Mouse (Mus musculus): ENCODE results near the gene Ticam1. TPM values are rescaled to one million over a fixed set of nuclear protein-coding genes. Genes with fewer than 3 reads are reported as not detected.

Gene Ticam1
- polyA plus RNA-seq, 1 experiment from 2014 or later: 2.6 TPM

DNA sequence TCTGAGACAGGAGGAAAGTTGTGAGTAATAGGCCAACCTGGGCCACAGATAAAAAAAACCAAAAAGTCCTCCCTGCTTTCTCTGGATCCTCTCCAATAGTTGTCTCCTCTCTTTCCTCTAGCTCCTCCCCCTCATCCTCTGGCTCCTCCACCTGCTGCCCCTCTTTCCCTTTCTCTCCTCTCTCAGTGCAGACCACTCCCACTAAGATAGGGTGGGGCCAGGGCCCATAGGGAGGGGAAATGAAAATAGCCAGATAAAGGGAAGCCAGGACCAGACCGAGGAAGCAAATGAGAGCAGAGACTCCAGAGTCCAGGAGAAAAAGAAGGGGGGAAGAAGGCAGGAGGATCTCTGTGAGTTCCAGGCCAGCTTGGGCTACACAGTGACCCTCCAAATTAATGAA, 51.7 kb downstream of the Ticam1 start:
- no peak overlapping the region for H3K4me2 ChIP-seq
- no peaks in the 10 kb centered on the region for H3K4me1 ChIP-seq (ENCODE audit: control insufficient read depth, insufficient read depth, low read length)
- 61% methylated on average over 1 of the region's 1 CpGs for WGBS
- no peak for ATAC-seq (ENCODE audit: low FRiP score)
- H3K27ac ChIP-seq (ENCODE audit: low read depth, low read length): no peak overlapping the region
- no peaks in the 10 kb centered on the region for H3K36me3 ChIP-seq (ENCODE audit: control insufficient read depth, insufficient read depth, low read length)
- H3K9me3 ChIP-seq (ENCODE audit: control insufficient read depth, low read length): no peaks in the 10 kb centered on the region
- no peak for DNase-seq (ENCODE audit: low spot score, missing footprints)
- H3K4me3 ChIP-seq (ENCODE audit: low read depth, low read length): no peak overlapping the region
- no peak overlapping the region for H3K9ac ChIP-seq (ENCODE audit: low read length)
- no peaks in the 10 kb centered on the region for H3K27me3 ChIP-seq (ENCODE audit: control insufficient read depth, insufficient read depth, low read length)

DNA sequence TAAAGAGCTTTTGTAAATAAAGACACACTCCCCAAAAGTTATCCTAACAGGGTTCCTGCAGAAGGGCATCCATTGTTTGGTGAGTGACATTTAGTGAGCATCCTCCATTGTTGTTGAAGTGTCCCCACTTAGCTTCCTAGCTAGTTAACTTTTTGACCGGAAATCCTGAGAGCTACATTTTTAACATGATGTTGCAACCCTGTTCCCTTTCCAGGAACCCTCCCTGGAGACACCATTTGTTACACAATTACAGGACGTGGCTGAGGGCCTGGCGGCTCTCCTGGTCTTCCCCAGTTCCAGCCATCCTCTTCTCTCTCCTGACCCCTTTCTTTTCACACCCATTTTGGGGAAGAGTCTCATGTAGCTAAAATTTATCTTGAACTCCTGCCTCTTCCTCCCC, 56.8 kb downstream of the Ticam1 start:
- Histone ChIP-seq H3K9me3 (ENCODE audit: control insufficient read depth, low read length) (no peaks in the 10 kb centered on the region), H3K4me3 (ENCODE audit: low read depth, low read length) (no peak overlapping the region), H3K27me3 (ENCODE audit: control insufficient read depth, insufficient read depth, low read length) (no peaks in the 10 kb centered on the region), H3K9ac (ENCODE audit: low read length) (no peak overlapping the region), H3K36me3 (ENCODE audit: control insufficient read depth, insufficient read depth, low read length) (no peaks in the 10 kb centered on the region), H3K27ac (ENCODE audit: low read depth, low read length) (no peak overlapping the region), H3K4me2 (no peak overlapping the region), H3K4me1 (ENCODE audit: control insufficient read depth, insufficient read depth, low read length) (peaks cover 13% of the 10 kb centered on the region)
- no peak for DNase-seq (ENCODE audit: low spot score, missing footprints)
- ATAC-seq (ENCODE audit: low FRiP score): no peak
- WGBS: 71% methylated on average over 3 of the region's 3 CpGs

MicroRNA genes within 50 kb of the gene (microRNA counts, 519-probe panel; counts per million panel counts)
- not detected for microRNA mmu-miR-7b

Small RNA genes lying within 50 kb of the gene (microRNA-seq; reads per million reads assigned to microRNA genes)
- 264 reads per million, percentile 66 among the genes with 10 or more reads in this experiment for gene Mir7b

Other genes with a start within 250 kb of the Ticam1 start
- gene Sh3gl1, start 240.2 kb downstream of the Ticam1 start, polyA plus RNA-seq (2014; fragmentation: Nextera tagmentation; extraction: Ambion mirVana): 106 and 118 TPM in 2 replicates
- 20.7 and 24.7 TPM in 2 replicates for gene Chaf1a, start 236.3 kb downstream of the Ticam1 start, polyA plus RNA-seq (2014; fragmentation: Nextera tagmentation; extraction: Ambion mirVana)
- 43.2 and 48.4 TPM in 2 replicates for gene Ubxn6, start 201.8 kb downstream of the Ticam1 start, polyA plus RNA-seq (2014; fragmentation: Nextera tagmentation; extraction: Ambion mirVana)
- 104 and 121 TPM in 2 replicates for gene Hdgfl2, start 197.2 kb downstream of the Ticam1 start, polyA plus RNA-seq (2014; fragmentation: Nextera tagmentation; extraction: Ambion mirVana)
- gene Plin4, start 167.0 kb downstream of the Ticam1 start, polyA plus RNA-seq (2014; fragmentation: Nextera tagmentation; extraction: Ambion mirVana): 0.05 and 0.07 TPM in 2 replicates
- gene Plin5, start 159.2 kb downstream of the Ticam1 start, polyA plus RNA-seq (2014; fragmentation: Nextera tagmentation; extraction: Ambion mirVana): 0.07 TPM in 1 of 2 replicates, not detected in the other
- 0.15 TPM in 1 of 2 replicates, not detected in the other for gene Lrg1, start 154.8 kb downstream of the Ticam1 start, polyA plus RNA-seq (2014; fragmentation: Nextera tagmentation; extraction: Ambion mirVana)
- gene Sema6b, start 136.4 kb downstream of the Ticam1 start, polyA plus RNA-seq (2014; fragmentation: Nextera tagmentation; extraction: Ambion mirVana): 1.9 TPM in 2 replicates
- 5.8 and 7.7 TPM in 2 replicates for gene Tnfaip8l1, start 114.3 kb downstream of the Ticam1 start, polyA plus RNA-seq (2014; fragmentation: Nextera tagmentation; extraction: Ambion mirVana)
- 52.3 and 57.7 TPM in 2 replicates for gene Mydgf, start 92.9 kb downstream of the Ticam1 start, polyA plus RNA-seq (2014; fragmentation: Nextera tagmentation; extraction: Ambion mirVana)
- gene Dpp9, start 57.9 kb downstream of the Ticam1 start, polyA plus RNA-seq (2014; fragmentation: Nextera tagmentation; extraction: Ambion mirVana): 29.5 and 33.8 TPM in 2 replicates
- gene Fem1a, start 20.0 kb downstream of the Ticam1 start, polyA plus RNA-seq (2014; fragmentation: Nextera tagmentation; extraction: Ambion mirVana): 12.6 and 12.7 TPM in 2 replicates
- 27.5 and 34.0 TPM in 2 replicates for gene Plin3, start 16.1 kb upstream of the Ticam1 start, polyA plus RNA-seq (2014; fragmentation: Nextera tagmentation; extraction: Ambion mirVana)
- not detected in 2 replicates for gene Arrdc5, start 23.5 kb upstream of the Ticam1 start, polyA plus RNA-seq (2014; fragmentation: Nextera tagmentation; extraction: Ambion mirVana)
- gene Uhrf1, start 26.5 kb upstream of the Ticam1 start, polyA plus RNA-seq (2014; fragmentation: Nextera tagmentation; extraction: Ambion mirVana): 123 and 138 TPM in 2 replicates
- 33.3 and 39.6 TPM in 2 replicates for gene Kdm4b, start 49.3 kb upstream of the Ticam1 start, polyA plus RNA-seq (2014; fragmentation: Nextera tagmentation; extraction: Ambion mirVana)
- 115 and 125 TPM in 2 replicates for gene Ptprs, start 199.7 kb upstream of the Ticam1 start, polyA plus RNA-seq (2014; fragmentation: Nextera tagmentation; extraction: Ambion mirVana)
- not detected in 2 replicates for gene Znrf4, start 235.6 kb upstream of the Ticam1 start, polyA plus RNA-seq (2014; fragmentation: Nextera tagmentation; extraction: Ambion mirVana)